Mouse (Mus musculus): ENCODE measurements around the gene Gemin5.
"Not testable (repeated sequence)": the region's sequence is repeated elsewhere in the genome, so short reads cannot be mapped to it uniquely, and the experiment has no call there.

Gene Gemin5

DNA sequence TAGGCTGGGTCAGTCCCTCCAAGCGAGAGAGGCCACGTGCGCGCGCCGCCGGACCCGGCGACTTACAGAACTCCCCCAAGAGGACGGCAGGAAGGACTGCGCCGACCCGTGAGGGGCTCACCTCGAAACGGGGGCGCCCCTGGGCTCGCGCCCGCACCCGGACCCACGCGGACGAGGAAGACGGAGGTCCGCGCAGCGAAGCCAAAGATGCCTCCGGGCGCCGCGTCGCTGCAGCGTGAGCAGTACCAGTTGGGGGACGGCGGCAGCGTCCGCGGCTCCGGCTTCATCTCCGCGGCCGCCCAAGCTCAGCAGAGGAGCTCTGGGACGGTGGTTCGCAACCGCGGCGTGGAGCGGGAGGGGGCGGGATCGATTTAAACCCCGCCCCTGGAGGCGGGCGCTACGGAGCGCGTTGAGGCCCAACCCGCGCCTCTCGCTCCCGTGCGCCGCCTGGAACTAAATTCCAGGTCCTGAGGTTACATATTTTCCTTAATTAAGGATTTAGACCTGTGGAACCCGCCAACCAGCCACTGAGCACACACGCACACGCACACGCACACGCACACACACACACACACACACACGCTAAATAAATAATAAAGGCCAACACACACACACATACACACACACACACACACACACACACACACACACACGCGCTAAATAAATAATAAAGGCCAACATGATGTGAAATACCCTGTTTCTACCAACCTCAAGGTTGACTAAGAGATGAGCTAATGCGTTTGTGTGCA is at the start of gene Gemin5:
Gene Gemin5, minus strand, starts transcription at position 373 of the 749 bp plus-strand sequence.
- in situ Hi-C loops (cut with MboI), result no loop called here

DNA sequence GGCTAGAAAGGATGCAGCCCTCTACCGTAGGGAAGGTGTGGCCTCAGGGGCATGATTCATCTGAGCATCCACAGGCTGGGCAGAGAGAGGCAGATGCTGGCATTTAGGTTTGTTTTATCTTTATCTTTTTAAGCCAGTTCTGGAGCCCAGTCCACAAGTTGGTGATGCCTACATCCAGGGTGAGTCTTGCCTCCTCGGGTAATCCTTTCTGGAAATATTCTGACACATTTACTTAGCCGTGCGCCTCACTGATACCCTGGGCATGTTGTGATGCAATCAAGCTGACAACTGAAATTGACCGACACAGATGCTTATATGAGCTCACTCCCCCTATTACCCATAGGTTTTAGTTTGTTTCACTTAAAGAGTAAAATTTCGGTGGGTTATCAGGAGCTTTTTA is 48.5 kb upstream of the Gemin5 start:
- in situ Hi-C loops (cut with MboI), result no loop called here

DNA sequence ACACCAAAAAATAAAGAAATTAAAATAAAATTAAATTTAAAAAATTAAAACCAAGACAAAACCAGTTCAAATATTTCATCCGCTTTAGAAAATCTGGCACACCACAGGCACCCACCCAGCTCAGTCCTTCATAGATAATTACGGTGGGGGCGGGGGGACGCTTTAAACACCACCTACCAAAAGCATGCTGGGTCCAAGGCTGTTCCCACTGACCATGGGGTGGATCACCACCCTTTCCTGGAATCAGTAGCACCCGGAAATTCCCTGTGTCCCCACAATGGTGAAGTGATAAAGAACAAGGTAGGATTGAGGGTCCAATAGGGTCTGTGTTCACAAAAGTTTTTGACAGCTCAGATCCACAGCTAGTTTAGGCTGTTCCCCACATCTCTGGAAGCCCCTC is 47.5 kb upstream of the Gemin5 start:
- in situ Hi-C loops (cut with MboI), result no loop called here

DNA sequence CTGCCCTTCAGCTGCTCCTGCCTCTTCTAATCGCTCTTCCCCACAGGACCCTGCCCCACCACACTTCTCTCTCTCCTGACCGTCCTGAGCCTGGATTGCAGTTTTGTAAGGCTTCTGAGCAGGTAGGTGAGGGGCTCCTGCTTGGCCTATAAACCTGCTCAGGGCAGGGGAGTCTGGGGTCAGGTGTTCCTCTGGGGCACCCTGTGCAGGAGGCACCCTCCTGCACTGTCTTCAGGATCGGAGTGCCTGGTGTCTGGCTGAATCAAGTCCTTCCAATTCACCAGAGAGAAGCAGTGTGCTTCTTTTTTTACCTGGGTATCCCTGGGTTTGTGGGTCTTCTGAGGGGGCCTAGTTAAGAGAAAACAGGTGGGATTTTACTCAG is 46.7 kb upstream of the Gemin5 start:
- in situ Hi-C loops (cut with MboI), result not testable (repeated sequence)

DNA sequence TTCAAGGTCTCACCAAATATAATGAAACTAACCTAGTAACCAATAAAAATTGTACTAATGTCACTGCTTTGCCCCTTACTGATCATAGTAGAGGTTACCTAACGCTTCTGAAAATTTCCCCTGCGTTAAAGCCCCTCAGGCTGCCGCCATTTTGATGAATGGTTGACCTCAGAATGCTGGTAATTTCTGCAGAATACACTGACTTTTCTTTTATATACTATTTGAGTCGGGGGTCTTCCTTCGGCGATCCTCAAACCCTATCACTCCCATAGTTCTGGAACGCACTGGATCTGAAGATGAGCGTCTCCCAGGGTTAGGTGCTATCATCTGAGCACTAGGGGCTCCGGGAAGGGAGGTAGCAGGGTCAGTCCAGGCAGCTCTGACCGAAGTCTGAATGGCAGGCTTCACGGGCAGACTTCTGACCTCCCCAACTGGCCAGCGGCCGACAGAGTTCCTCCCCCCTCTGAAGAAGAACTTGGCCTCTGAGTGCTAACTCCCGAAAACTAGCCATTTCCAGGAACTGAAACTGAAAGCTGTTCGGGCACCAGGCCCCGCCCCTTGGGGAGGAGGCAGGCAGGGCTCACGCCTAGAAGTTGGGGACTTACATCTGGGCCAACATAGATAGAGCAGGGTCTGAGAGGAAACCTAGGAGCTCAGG is 46.2 kb upstream of the Gemin5 start:
- in situ Hi-C loops (cut with MboI), result no loop called here

GRCm38 (mm10) chr11:58213673-58214342 is 45.5 kb upstream of the Gemin5 start:
- in situ Hi-C loops (cut with MboI), result no loop called here

GRCm38 (mm10) chr11:58211682-58212067 is 43.3 kb upstream of the Gemin5 start:
- in situ Hi-C loops (cut with MboI), result no loop called here

GRCm38 (mm10) chr11:58211062-58211681 is 42.8 kb upstream of the Gemin5 start:
- in situ Hi-C loops (cut with MboI), result no loop called here

DNA sequence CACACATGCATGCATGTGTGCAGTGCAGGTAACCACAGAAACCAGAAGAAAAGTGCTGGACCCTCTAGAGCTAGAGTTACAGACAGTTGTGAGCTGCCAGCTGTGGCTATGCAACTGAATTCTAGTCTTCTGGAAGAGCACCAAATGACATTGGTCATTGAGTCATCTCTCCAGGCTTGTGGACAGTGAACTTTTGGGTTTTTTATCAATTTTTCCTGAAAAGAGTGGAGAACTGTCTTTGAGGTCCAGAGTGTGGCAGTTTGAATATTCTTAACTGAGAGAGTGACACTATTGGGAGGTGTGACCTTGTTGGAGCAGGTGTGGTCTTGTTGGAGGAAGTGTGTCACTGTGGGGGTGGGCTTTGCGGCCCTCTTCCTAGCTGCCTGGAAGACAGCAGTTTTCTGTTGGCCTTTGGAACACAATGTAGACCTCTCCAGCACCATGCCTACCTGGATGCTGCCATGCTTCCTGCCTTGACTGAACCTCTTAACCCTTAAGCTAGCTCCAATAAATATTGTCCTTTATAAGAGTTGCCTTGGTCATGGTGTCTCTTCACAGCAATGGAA is 42.1 kb upstream of the Gemin5 start:
- in situ Hi-C loops (cut with MboI), result no loop called here

DNA sequence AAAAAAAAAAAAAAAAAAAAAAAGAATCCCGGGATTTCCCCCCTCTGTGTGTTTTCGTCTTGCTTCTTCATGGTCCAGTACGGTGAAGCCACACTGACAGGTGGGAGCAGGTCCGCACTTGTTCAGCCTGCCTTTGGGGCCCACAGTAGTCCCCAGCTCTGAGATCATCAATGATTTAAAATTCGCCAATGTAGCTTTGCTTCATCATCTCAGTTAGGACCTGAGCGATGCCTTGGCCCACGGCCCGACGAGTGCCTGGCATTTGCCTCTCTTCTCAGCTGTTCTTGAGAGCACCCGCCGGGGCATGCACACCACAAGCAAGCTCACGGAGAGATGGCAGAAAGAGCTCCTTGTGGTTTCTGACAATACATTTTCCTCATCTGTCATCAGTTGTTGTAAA is 32.7 kb upstream of the Gemin5 start:
- in situ Hi-C loops (cut with MboI), result no loop called here

DNA sequence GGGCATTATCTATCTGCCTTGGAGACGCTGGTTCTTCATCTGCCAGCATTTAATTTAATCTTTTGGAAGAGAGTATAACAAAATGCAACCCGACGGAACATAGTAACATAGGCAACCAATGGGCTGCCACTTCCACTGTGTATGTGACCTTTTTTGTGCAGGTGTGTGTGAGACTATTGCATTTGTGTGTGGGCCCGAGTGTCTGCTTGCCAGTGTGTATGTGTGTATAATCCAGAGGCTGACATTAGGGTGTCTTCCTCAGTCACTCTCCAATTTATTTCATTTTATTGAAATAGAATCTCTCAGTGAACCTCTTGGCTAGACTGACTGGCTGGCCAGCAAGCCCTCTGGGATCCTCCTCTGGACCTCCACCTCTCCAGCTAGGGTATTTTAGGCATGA is 31.9 kb upstream of the Gemin5 start:
- in situ Hi-C loops (cut with MboI), result no loop called here

DNA sequence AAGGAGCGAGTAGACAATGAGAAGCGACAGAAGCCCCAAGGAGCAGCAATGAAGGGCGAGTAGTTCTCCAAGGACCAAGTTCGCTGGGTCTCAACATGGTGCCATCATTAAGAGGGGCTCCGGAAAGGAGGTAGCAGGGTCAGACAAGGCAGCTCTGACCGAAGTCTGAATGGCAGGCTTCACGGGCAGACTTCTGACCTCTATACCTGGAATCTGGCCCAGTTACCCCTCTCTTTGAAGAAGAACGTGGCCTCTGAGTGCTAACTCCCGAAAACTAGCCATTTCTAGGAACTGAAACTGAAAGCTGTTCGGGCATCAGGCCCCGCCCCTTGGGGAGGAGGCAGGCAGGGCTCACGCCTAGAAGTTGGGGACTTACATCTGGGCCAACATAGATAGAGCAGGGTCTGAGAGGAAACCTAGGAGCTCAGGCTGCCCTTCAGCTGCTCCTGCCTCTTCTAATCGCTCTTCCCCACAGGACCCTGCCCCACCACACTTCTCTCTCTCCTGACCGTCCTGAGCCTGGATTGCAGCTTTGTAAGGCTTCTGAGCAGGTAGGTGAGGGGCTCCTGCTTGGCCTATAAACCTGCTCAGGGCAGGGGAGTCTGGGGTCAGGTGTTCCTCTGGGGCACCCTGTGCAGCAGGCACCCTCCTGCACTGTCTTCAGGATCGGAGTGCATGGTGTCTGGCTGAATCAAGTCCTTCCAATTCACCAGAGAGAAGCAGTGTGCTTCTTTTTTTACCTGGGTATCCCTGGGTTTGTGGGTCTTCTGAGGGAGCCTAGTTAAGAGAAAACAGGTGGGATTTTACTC is 31.1 kb upstream of the Gemin5 start, which contains the start of the genes Igtp and Irgm2:
Gene Igtp, plus strand, starts transcription at position 328 of the 809 bp plus-strand sequence.
Gene Irgm2, plus strand, starts transcription at position 390 of the 809 bp plus-strand sequence.
- in situ Hi-C loops (cut with MboI), result not testable (repeated sequence)

GRCm38 (mm10) chr11:58198663-58199062 is 30.3 kb upstream of the Gemin5 start:
- in situ Hi-C loops (cut with MboI), result no loop called here

- in situ Hi-C loops (cut with MboI), result no loop called here
Measured at GRCm38 (mm10) chr11:58193860-58194520, 25.7 kb upstream of the Gemin5 start.

- in situ Hi-C loops (cut with MboI), result no loop called here
Measured at GRCm38 (mm10) chr11:58193326-58193725, 25.0 kb upstream of the Gemin5 start.

GRCm38 (mm10) chr11:58189675-58190074 is 21.3 kb upstream of the Gemin5 start:
- in situ Hi-C loops (cut with MboI), result no loop called here

- in situ Hi-C loops (cut with MboI), result loop anchor here (5.0 kb wide), 1 partner anchor 49 kb away; no protein-coding TSS in a partner anchor
Measured at GRCm38 (mm10) chr11:58183579-58183978, 15.2 kb upstream of the Gemin5 start.

DNA sequence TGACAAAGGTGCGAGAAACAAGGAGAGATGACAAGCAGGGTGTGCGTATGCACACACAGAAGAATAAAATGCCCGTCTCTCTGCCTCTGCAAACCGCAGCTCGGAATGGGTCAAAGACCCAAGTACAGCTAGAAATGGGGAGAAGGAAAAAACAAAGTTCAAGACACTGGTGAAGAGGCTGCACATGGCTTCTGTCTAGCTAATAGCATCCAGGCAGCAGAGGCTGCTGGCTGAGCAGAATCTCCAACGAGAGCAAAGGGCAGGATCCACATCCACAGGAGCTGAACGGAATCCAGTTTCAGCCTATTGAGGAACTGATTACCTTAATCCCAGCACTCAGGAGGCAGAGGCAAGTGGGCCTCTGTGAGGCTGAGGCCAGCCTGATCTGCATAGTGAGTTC is 12.4 kb upstream of the Gemin5 start:
- in situ Hi-C loops (cut with MboI), result loop anchor here (5.0 kb wide), 1 partner anchor 52 kb away; no protein-coding TSS in a partner anchor

DNA sequence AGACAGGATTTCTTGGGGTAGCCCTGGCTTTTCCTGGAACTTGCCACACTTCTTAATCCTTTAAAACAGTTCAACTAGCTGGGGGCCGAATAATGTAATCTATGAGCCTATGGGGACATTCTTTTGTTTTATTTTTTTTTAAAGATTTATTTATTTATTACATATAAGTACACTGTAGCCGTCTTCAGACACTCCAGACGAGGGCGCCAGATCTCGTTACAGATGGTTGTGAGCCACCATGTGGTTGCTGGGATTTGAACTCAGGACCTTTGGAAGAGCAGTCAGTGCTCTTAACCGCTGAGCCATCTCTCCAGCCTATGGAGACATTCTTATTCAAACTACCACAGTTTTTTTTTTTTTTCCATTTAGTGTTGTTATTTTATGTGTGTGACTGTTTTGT is 11.6 kb upstream of the Gemin5 start:
- in situ Hi-C loops (cut with MboI), result loop anchor here (5.0 kb wide), 1 partner anchor 52 kb away; no protein-coding TSS in a partner anchor

- in situ Hi-C loops (cut with MboI), result no loop called here
Measured at GRCm38 (mm10) chr11:58179563-58179962, 11.2 kb upstream of the Gemin5 start.
